Mouse (Mus musculus): ENCODE measurements around the gene 1600015I10Rik. TPM values are rescaled to one million over a fixed set of nuclear protein-coding genes. Genes with fewer than 3 reads are reported as not detected.
"Not testable (repeated sequence)": the region's sequence is repeated elsewhere in the genome, so short reads cannot be mapped to it uniquely, and the experiment has no call there.

1600015I10Rik gene
- total RNA-seq, 2 experiments from 2014 or later, result not detected

GRCm38 (mm10) chr6:48949596-48949995 is 19.9 kb downstream of the 1600015I10Rik start:
- no peak for DNase-seq
- intact Hi-C loops (cut with DNase I), result no loop called here
- H3K4me3 ChIP-seq, result no peak overlapping the region
- TF ChIP-seq CTCF (IDR thresholded peaks at IDR 0.05), result no peak
- no peak overlapping the region for H3K27ac ChIP-seq

- Histone ChIP-seq H3K4me3 (no peak overlapping the region), H3K27ac (no peak overlapping the region)
- no peak for TF ChIP-seq CTCF (IDR thresholded peaks at IDR 0.05)
- intact Hi-C loops (cut with DNase I), result no loop called here
- DNase-seq, result no peak
Measured at GRCm38 (mm10) chr6:48950676-48951075, 21.0 kb downstream of the 1600015I10Rik start.

DNA sequence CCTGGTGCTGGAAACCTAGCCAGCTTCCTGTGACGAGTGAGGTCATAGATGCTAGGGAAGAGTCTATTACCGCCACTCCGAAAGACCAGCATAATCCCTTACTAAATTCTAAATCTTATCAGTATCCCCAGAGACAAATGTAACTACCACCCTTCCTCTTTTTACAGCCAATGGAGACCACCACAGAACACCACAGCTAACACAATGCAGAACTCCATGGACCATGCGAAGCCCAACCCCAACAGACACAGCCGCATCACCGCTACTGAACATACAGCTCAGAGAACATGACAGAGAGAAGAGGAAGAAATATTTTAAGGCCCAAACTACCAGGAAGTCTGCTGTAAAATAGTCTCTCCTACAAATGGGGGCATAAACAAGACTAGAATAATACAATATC is 21.9 kb downstream of the 1600015I10Rik start:
- Histone ChIP-seq H3K4me3 (no peak overlapping the region), H3K27ac (no peak overlapping the region)
- TF ChIP-seq CTCF (IDR thresholded peaks at IDR 0.05), result no peak
- intact Hi-C loops (cut with DNase I), result no loop called here
- DNase-seq, result no peak

DNA sequence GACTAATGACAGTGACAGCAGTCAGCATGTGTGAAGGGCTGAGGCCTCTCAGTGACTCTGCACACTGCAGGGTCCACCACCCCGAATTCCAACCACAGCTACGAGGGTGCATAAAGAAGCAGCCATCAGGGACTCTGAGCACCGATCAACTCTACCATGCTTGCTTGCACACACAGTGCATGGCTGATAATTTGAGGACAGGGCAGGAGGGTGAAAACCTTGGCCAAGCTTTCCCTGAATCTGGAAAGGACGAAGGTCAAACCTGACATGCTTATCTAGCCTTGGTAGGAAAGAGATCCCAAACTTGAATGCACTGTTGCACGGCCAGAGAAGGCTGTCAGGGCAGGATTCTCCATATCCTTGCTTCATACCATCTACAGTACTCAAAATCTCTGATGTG is 23.5 kb downstream of the 1600015I10Rik start:
- no peak overlapping the region for H3K27ac ChIP-seq
- no peak for DNase-seq
- intact Hi-C loops (cut with DNase I), result no loop called here
- no peak for TF ChIP-seq CTCF (IDR thresholded peaks at IDR 0.05)
- H3K4me3 ChIP-seq, result no peak overlapping the region

DNA sequence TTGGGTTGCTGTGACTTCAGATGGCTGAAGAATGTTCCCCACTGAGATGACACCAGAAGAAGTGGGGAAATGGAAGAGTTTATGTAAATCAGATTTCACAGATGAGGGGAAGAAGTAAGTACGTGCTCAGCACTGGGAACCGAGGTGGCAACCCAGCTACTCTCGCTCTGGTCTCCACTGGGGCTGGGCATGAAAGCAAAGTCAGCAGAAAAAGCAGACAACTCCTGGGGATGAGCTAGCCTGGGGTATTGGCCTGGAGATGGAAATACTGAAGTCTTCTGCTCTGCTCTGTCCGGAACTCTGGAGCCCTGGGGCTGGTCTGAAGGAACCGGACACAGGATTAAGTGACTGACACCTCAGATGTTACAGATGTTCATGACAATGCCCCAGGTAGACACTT is 24.5 kb downstream of the 1600015I10Rik start:
- TF ChIP-seq CTCF (IDR thresholded peaks at IDR 0.05), result no peak
- H3K27ac ChIP-seq, result no peak overlapping the region
- DNase-seq, result no peak
- no peak overlapping the region for H3K4me3 ChIP-seq
- intact Hi-C loops (cut with DNase I), result no loop called here

- DNase-seq, result peak; percentile 39
- no peak overlapping the region for H3K4me3 ChIP-seq
- peak; percentile 63 for TF ChIP-seq CTCF (IDR thresholded peaks at IDR 0.05)
- no peak overlapping the region for H3K27ac ChIP-seq
- intact Hi-C loops (cut with DNase I), result loop anchor here (5.0 kb wide), 1 partner anchor 138 kb away; no protein-coding TSS in a partner anchor
Measured at GRCm38 (mm10) chr6:48954946-48955345, 25.3 kb downstream of the 1600015I10Rik start.

DNA sequence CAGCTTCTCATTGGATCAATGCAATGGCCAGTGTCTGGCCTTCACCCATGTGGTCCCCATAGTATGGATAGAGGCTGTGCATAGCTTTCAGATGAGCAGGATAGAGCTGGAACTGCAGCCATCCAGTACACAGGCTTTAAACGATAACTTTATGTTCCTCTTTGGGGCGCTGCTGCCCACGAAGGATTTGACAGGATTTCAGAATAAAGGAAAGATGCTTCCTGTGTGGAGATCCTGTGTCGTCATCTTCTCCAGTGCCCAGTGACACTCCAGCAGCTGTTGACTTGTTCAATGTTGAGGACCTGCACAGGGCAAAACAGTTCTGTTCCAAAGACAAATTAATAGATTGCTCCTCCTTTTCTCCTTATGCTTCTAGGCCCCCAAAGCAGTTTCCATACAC is 27.1 kb downstream of the 1600015I10Rik start:
- intact Hi-C loops (cut with DNase I), result loop anchor here (5.0 kb wide), 1 partner anchor 139 kb away; no protein-coding TSS in a partner anchor
- no peak for TF ChIP-seq CTCF (IDR thresholded peaks at IDR 0.05)

DNA sequence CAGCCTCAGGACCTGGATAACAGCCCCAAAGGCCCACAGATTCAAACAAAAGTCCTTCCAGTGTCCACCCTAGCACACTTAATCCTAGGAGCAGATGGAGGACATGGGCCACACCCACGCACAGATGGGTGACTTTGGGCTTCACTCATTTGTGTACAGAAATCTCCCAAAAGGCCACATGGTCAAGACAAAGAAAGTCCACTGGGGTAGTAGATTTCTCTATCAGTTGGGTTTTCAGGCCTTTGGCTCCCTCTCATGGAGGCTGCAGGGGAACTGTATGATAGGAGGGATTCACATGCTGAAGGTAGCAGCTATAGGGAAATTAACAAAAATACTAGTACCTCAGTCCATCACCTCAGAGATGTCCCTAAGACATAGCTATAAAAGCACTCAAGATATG is 28.4 kb downstream of the 1600015I10Rik start:
- intact Hi-C loops (cut with DNase I), result loop anchor here (5.0 kb wide), 1 partner anchor 141 kb away; no protein-coding TSS in a partner anchor
- DNase-seq, result no peak
- peak; percentile 29; the same call in 1 of the 2 replicates for TF ChIP-seq CTCF (IDR thresholded peaks at IDR 0.05)
- Histone ChIP-seq H3K4me3 (no peak overlapping the region), H3K27ac (no peak overlapping the region)

More for the DNA sequence above, 27.1 kb downstream of the 1600015I10Rik start:
- no peak overlapping the region for H3K4me3 ChIP-seq
- no peak for DNase-seq
- H3K27ac ChIP-seq, result no peak overlapping the region

DNA sequence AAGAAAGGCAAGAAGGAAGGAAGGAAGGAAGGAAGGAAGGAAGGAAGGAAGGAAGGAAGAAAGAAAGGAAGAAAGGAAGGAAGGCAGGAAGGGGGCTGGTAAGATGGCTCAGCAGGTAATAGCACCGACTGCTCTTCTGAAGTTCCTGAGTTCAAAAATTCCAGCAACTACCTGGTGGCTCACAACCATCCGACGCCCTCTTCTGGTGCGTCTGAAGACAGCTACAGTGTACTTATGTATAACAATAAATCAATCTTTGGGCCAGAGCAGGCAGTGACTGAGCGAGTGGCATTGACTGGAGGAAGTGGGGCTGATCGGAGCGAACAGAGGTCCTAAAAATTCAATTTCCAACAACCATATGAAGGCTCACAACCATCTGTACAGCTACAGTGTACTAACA is 29.5 kb downstream of the 1600015I10Rik start:
- peak; percentile 20; the same call in 1 of the 2 replicates for TF ChIP-seq CTCF (IDR thresholded peaks at IDR 0.05)
- intact Hi-C loops (cut with DNase I), result loop anchor here (5.0 kb wide), 1 partner anchor 142 kb away; no protein-coding TSS in a partner anchor
- not testable (repeated sequence) for H3K27ac ChIP-seq, H3K4me3 ChIP-seq, DNase-seq

- DNase-seq; H3K27ac ChIP-seq; H3K4me3 ChIP-seq; intact Hi-C loops (cut with DNase I): not testable (repeated sequence)
Measured at GRCm38 (mm10) chr6:48966696-48967095, 37.0 kb downstream of the 1600015I10Rik start.

- intact Hi-C loops (cut with DNase I), result no loop called here
- no peak for DNase-seq
- no peak overlapping the region for H3K4me3 ChIP-seq
- no peak overlapping the region for H3K27ac ChIP-seq
- TF ChIP-seq CTCF (IDR thresholded peaks at IDR 0.05), result no peak
Measured at GRCm38 (mm10) chr6:48967868-48968267, 38.2 kb downstream of the 1600015I10Rik start.

DNA sequence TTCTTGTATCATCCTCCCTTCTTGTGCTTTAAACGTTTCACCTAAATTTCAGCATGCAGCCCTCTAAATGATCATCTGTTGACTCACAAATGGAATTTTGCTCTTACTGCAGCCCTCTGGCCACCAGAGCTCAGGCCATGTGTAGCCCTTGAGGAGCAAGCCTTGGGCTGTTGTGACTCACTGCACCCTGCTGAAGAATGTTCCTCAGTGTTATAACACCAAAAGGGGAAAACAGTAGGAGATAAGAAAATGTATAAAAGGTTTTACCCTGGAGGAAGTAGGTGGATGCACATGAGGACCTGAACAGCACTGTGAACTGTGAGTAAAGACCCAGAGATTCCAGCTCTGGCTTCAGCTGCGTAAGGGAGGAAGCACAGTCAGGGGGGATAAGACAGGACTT is 45.0 kb downstream of the 1600015I10Rik start, which contains the start of gene Doxl2:
Gene Doxl2 (plus strand): TSS at position 301 of the 400 bp plus-strand sequence.
- DNase-seq, result no peak
- Histone ChIP-seq H3K27ac (no peak within 1 kb of the TSS), H3K4me3 (no peak within 1 kb of the TSS)
- intact Hi-C loops (cut with DNase I), result no loop called here
- no peak for TF ChIP-seq CTCF (IDR thresholded peaks at IDR 0.05)

- TF ChIP-seq CTCF (IDR thresholded peaks at IDR 0.05), result no peak
- no peak overlapping the region for H3K4me3 ChIP-seq
- intact Hi-C loops (cut with DNase I), result no loop called here
- H3K27ac ChIP-seq, result no peak overlapping the region
- DNase-seq, result no peak
Measured at GRCm38 (mm10) chr6:48979616-48980015, 49.9 kb downstream of the 1600015I10Rik start.

DNA sequence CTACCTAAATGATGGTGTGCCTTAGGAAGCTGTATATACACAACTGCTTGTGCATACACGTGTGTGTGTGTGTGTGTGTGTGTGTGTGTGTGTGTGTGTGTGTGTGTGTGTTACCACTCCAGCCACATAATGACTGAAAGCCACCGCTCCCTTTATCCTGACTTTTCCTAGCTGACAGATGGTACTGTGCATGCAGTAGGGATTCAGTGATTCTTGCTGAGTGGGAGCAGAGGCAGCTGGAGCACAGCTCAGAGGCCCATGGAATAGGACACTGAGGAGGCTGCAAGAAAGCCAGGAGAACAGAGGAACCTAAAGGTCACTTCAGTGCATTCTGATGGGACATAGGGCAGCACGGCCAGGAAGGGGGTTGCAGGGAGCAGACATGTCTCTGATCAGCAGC is 52.6 kb downstream of the 1600015I10Rik start:
- Histone ChIP-seq H3K4me3 (no peak overlapping the region), H3K27ac (no peak overlapping the region)
- intact Hi-C loops (cut with DNase I), result no loop called here
- no peak for TF ChIP-seq CTCF (IDR thresholded peaks at IDR 0.05)
- DNase-seq, result no peak

Other genes starting within 250 kb of the 1600015I10Rik start
- 1 to 10 TPM; 3.6 to 5.5 TPM for gene Gimap4, start 245.3 kb upstream of the 1600015I10Rik start, total RNA-seq (2021)
- gene Gimap6, start 221.7 kb upstream of the 1600015I10Rik start, total RNA-seq (2021), result 10 to 100 TPM in 1 of 2 experiments, 1 to 10 TPM in 1; 8.4 to 13.8 TPM
- under 1 TPM in 1 of 2 experiments, not detected in 1; 0.84 TPM for gene Gm28053, start 211.3 kb upstream of the 1600015I10Rik start, total RNA-seq (2021)
- not detected for gene Gimap7, start 211.3 kb upstream of the 1600015I10Rik start, total RNA-seq (2021)
- gene Gimap1, start 190.8 kb upstream of the 1600015I10Rik start, total RNA-seq (2021), result 1 to 10 TPM; 2.2 to 2.3 TPM
- gene Gimap5, start 183.7 kb upstream of the 1600015I10Rik start, total RNA-seq (2021), result 1 to 10 TPM; 1.5 to 1.6 TPM
- gene Gimap3, start 159.0 kb upstream of the 1600015I10Rik start, total RNA-seq (2021), result not detected
- 1 to 10 TPM; 3.4 to 5.3 TPM for gene Tmem176a, start 89.0 kb upstream of the 1600015I10Rik start, total RNA-seq (2021)
- 10 to 100 TPM; 11.4 to 12.9 TPM for gene Tmem176b, start 88.4 kb upstream of the 1600015I10Rik start, total RNA-seq (2021)
- not detected for gene Aoc1, start 57.0 kb upstream of the 1600015I10Rik start, total RNA-seq (2021)
- gene Doxl2, start 45.1 kb downstream of the 1600015I10Rik start, total RNA-seq (2021), result not detected
- gene Svs1, start 57.0 kb downstream of the 1600015I10Rik start, total RNA-seq (2021), result not detected
- gene Gpnmb, start 106.7 kb downstream of the 1600015I10Rik start, total RNA-seq (2021), result 1 to 10 TPM in 1 of 2 experiments, under 1 TPM in 1; 0.71 to 4.0 TPM
- 10 to 100 TPM; 45.6 to 51.4 TPM for gene Malsu1, start 143.9 kb downstream of the 1600015I10Rik start, total RNA-seq (2021)